Mouse (Mus musculus): ENCODE measurements at regions not wholly inside any gene's neighbourhood (a gene's known extent, or its start where the extent isn't known, plus 50 kb on each side); places are given as distances from the start of the nearest gene placed in this dataset.

DNA sequence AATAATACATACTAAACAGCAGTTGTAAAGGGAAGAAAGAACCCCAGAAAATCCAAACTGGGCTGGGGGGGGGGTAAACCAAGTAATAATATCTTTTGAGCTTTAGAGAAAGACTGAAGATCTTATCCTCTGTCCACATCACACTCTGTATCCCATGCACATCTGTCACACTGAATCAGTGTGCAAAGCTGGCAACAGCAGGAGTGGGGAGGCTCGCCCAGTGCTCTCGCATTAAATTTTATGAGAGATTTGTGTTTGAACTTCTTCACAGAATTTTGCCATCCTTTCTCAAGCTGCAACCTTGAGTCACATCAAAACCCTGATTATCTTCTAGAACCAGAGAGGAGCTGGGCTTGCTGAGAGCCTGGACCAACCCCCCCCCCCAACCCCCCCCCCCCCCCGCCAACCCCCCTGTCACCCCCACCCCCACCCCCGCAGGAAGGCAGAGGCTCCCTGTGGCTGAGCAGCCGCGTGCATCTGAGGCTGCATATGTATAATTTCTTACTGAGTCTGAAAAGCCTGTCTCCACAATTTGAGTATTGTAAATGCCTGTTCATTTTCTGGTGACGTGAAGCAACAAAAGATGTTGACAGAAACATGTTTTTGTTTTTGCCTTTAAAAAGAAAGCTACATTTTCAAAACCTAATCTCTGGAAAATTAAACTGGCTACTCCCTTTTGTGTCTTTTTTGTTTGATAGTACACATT, 59.0 kb upstream of the Kctd3 start:
- no peak for ATAC-seq
- DNase-seq (ENCODE audit: low read depth, low spot score): no peak
- H3K27me3 ChIP-seq: no peaks in the 10 kb centered on the region
- ChIA-PET CTCF (no interaction called here), POLR2A (no interaction called here)
- no peak for TF ChIP-seq CTCF (IDR thresholded peaks at IDR 0.05)
- in situ Hi-C loops (cut with MboI; ENCODE audit: low pct_unique_long_range_greater_than_20kb): no loop called here

DNA sequence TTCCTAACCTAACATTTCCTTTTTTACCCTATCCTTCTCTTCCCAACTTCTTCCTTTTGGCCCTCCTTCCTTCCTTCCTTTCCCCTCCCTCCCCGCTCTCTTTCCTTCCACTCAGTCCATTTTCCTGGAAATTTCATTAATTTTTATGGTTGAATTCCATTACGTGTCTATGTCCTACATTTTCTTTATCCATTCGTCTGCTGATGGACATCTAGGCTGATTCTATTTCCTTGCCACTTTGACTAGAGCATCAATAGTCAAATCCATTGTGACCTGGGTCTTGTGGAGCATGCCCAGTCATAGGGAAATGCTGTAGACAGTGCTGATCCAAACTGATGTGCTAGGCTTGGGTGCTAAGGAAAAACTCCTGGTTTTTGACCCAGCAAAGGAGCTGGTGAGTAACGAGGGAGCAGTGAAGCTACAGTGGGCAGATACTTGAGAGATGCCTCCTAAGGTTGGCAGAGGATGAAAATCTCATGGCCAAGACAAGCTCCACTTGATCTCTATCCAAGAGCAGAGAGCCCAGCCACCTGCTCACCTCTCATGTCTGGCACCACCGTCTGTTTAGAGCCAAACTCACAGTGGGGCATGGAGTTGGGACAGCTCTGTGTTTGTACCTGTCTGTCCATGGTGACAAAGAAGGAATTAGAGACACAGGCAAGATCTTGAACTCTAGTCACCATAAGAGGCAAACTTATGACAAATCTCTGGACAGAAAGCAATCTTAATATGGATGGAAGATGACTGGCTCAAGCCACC, 57.7 kb upstream of the Kctd3 start:
- DNase-seq (ENCODE audit: low read depth, low spot score): no peak
- in situ Hi-C loops (cut with MboI; ENCODE audit: low pct_unique_long_range_greater_than_20kb): no loop called here
- TF ChIP-seq CTCF (IDR thresholded peaks at IDR 0.05): no peak
- POLR2A ChIA-PET: no interaction called here
- ATAC-seq: no peak
- CTCF ChIA-PET: no interaction called here
- H3K27me3 ChIP-seq: no peaks in the 10 kb centered on the region

DNA sequence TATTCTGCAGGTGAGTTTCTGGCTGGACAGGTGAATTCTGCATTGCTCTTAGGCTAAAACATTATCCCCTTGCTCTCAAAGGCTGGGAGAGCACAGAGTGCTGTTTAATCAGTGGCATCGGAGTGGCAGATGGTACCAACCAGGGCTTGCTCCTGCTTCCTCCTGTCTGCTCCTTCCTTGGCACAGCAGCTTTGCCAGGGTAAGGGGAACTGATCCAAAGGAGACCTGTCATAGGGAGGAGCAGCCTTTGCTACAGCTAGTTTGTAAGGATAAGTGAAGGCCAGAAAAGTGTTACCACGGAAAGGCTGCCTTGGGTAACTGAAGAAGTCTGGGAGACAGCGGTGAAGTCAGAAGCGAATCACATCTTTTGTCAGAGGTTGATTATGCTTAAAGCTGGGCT, 57.0 kb upstream of the Kctd3 start:
- POLR2A ChIA-PET: no interaction called here
- CTCF ChIA-PET: no interaction called here

DNA sequence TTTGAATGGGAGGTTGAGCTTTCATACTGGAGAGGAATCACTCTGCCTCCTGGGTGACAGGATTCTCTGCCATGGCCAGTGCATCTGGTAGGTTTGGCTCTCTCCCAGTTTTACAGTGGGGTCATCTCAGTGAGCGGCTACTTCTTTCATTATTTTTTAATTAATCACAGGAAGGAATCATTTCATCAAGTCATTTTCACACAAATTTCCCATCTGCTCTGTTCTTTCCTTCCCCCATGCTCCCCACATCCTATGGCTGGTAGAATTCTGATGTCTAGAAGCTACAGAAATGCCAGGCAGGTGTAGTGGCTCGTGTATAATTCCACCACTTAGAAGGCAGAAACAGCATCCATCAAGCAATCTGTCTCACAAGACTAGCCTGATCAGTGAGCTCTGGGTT, 56.1 kb upstream of the Kctd3 start:
- TF ChIP-seq CTCF (IDR thresholded peaks at IDR 0.05): no peak
- in situ Hi-C loops (cut with MboI; ENCODE audit: low pct_unique_long_range_greater_than_20kb): no loop called here
- ATAC-seq: no peak
- CTCF ChIA-PET: no interaction called here
- POLR2A ChIA-PET: no interaction called here
- no peaks in the 10 kb centered on the region for H3K27me3 ChIP-seq
- DNase-seq (ENCODE audit: low read depth, low spot score): no peak

More for the DNA sequence above, 57.0 kb upstream of the Kctd3 start:
- TF ChIP-seq CTCF (IDR thresholded peaks at IDR 0.05): no peak
- ATAC-seq (no peak), DNase-seq (ENCODE audit: low read depth, low spot score) (no peak)
- H3K27me3 ChIP-seq: no peaks in the 10 kb centered on the region
- in situ Hi-C loops (cut with MboI; ENCODE audit: low pct_unique_long_range_greater_than_20kb): no loop called here

DNA sequence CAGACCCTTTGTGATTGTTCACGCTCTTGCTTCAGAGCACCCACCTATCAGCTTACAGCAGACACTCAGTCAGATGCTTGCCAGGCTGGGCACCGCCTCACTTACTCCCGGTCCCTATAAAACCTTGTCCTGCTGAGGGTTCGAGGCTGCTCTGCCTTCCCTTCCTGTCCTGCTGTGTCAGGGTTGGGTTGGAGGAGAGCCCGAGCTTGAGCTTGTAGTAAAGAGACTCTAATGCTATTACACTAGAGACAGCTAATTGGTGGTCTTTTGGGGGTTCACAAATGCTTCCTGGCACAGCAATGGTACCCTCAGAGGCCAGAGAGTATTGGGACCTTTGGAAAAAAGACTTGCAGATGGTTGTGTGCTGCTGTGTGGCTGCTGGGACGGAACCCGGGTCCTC, 55.6 kb upstream of the Kctd3 start:
- POLR2A ChIA-PET: no interaction called here
- in situ Hi-C loops (cut with MboI; ENCODE audit: low pct_unique_long_range_greater_than_20kb): no loop called here
- ATAC-seq: no peak
- no peaks in the 10 kb centered on the region for H3K27me3 ChIP-seq
- CTCF ChIA-PET: interaction anchor here (1.0 kb wide), 1 partner anchor 74 kb away, joined by 3 read pairs; no protein-coding TSS in a partner anchor
- TF ChIP-seq CTCF (IDR thresholded peaks at IDR 0.05): no peak
- DNase-seq (ENCODE audit: low read depth, low spot score): no peak
